Mouse (Mus musculus): ENCODE measurements around the gene Asgr2. TPM values are rescaled to one million over a fixed set of nuclear protein-coding genes. Genes with fewer than 3 reads are reported as not detected.
"Not testable (repeated sequence)": the region's sequence is repeated elsewhere in the genome, so short reads cannot be mapped to it uniquely, and the experiment has no call there.

Asgr2 gene
- total RNA-seq, 1 experiment from 2014 or later: not detected

DNA sequence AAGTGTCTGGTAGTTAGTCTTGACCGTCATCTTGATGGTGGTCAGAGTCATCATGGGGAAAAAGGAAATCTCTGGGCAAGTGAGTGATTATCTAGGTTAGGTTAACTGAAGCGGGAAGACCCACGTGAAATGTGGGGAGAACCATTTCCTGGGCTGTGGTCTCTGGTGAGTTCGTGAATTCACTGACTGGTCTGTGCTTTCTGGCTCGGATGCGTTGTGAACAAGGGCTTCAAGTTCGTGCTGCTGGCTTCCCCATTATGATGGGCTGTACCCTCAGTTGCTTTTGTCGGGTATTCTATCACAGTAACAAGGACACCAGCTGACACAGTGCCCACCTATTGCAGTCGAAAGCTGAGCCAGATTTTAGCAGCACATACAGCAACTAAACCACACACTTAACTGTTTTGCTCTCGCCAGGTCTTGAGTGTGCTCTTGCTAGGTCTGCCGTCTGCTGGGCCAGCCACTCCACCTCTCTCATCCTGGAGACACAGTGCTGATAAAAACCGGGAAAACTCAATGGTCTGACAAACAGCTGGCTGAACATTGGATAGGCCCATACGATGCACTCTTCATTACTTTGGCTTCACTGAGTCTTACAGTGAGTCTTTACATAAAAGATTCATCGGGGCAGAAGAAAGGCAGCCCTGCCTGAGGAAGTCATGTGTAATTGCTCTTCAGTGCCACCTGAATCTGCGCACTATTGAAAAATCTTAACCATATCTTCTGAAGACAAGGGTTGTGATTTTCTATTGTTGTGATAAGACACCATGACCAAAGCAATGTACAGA is 11.4 kb upstream of the Asgr2 start:
- peak; percentile 55 for ATAC-seq (replicated peaks; ENCODE audit: low read depth, poor library complexity, severe bottlenecking)

DNA sequence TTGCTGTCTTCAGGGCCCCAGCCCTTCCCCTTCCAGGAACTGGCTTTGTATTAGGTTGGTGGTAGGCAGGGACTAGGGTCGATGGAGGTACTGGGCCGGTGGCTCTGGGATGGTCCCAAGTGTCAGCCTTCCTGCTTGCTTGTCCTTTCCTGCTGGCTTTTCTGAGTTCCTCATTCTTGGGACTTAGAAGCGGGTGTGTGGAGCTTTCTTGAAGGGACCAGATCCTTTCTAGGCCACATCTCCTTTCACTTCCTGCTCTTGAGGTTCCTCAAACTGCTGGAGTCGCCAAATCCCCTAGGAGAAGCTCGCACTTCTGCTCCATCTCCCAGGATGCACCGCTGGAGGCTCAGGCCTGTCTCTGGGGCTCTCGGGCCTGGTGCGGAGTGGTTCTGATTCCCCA is 7.9 kb upstream of the Asgr2 start:
- peak; percentile 66 for ATAC-seq (replicated peaks; ENCODE audit: low read depth, poor library complexity, severe bottlenecking)

DNA sequence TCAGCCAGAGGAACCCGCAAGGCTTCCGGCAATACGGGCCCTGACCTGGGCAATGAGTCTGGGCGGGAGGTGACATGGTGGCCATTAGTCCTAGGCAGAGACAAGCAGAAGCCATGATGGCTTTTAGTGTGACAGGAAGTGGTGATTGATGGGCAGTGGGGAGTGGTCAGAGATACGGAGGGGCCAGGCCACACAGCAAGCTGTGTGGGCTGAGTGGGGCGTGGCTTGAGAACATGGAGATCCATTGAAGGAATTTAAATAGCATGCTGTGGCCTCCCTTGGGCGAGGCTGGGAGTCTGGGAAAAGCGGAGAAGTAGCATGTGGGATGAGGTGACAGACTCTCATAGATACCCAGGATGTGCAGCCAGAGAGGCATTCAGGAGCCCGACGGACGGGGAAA is 5.0 kb downstream of the Asgr2 start:
- ATAC-seq (replicated peaks; ENCODE audit: low read depth, poor library complexity, severe bottlenecking): 0 out of 2 replicates have a peak, but pooled peaks have one; percentile 22

DNA sequence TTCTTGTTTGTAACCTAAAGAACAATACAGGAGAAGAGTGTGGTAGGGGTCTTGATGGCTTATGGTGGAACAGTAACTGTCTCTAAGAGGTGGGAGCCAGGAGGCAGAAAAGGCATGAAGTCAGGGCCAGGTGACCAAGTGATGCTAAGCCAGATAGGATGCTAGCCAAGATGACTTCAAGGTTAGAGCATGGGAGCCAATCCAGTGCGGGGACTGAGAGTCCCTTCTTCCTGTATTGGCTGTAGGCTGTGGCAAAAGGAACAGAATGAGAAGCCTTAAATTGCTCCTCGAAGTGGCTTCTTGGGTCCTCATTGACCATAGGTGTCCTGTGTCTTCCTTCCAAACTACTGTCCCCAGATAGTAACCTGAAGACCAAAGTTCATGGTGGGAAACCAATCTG is 6.7 kb downstream of the Asgr2 start:
- no peak for ATAC-seq (replicated peaks; ENCODE audit: low read depth, poor library complexity, severe bottlenecking)

DNA sequence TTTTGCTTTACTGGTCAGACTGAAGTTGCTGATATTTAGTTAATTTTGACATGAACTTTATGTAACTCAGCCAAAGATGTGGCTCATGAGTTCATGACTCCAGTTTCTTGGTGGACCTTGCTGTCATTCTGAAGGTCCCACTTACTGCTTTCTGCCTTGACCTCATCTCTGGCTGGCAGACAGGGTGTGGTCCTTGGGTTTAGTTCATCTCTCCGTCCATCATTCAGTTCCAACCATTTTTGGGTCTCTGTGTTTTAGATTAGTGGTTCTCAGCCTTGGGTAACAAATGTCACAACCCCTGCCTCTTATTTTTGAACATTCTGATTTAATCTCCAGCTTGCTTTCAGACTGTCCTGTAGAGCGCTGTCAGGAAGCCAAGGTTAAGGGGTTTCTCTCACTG is 7.4 kb downstream of the Asgr2 start:
- no peak for ATAC-seq (replicated peaks; ENCODE audit: low read depth, poor library complexity, severe bottlenecking)

DNA sequence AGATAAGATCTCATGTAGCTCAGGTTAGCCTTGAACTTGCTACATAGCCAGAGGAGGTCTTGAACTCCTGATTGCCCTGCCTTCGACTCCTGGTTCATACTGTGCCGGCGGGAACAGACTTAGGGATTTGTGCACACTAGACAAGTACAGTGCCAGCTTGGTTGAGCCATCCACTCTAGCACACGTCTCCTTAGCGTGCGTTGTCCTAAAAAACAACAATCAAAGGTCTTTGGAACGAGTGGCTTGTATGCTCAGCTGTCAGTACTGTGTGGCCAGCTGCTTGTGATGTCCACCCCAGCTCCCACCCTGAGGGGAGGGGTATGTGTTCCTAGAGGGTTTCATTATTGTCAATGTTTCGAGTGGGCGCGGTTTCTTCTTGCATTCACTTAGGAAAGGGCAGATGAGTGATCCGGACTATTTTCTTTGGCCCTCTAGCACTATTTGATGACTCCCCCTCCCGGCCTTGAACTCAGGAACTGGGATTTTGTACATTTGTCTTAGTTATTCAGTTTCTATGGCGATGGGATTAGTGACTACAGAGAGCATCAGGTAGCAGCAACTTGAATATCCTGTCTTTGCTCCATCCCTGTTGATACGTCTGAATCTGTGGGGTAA is 11.4 kb downstream of the Asgr2 start:
- no peak for ATAC-seq (replicated peaks; ENCODE audit: low read depth, poor library complexity, severe bottlenecking)

DNA sequence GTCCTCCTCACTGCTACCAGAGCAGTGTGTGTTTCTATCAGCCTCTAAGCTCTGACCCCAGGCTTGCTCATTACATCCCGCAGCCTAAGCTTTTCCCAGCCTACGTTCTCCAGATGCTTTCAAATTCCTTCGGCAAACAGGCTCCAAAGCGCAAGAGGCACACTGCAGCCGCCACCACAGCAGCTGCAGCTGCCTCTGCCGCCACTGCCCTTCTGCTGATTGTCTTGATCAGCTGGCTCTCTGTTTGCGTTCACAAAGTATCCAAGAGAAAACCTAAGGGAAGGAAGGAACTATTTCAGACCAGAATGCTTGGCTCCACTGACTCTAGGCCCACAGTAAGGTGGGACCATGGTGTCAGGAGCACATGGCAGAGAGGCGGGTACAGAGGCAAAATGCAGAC is 14.6 kb downstream of the Asgr2 start:
- no peak for ATAC-seq (replicated peaks; ENCODE audit: low read depth, poor library complexity, severe bottlenecking)

DNA sequence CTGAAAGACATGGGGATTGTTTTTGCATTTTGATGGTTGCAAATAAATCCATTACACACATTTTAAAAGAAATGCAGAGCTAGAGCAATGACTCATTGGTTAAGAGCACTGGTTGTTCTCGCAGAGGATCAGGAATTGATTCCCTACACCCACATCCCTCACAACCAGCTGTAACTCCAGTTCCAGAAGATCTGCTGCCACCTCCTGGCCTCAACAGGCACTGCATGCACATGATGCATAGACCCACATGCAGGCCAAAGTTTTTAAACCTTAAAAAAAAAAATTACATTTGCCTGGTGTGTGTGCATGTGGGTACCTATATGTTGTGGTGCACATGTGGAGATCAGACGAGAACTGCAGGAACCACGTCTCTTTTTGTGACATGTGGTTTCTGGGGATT is 17.7 kb downstream of the Asgr2 start:
- 0 out of 2 replicates have a peak, but pooled peaks have one; percentile 53 for ATAC-seq (replicated peaks; ENCODE audit: low read depth, poor library complexity, severe bottlenecking)

DNA sequence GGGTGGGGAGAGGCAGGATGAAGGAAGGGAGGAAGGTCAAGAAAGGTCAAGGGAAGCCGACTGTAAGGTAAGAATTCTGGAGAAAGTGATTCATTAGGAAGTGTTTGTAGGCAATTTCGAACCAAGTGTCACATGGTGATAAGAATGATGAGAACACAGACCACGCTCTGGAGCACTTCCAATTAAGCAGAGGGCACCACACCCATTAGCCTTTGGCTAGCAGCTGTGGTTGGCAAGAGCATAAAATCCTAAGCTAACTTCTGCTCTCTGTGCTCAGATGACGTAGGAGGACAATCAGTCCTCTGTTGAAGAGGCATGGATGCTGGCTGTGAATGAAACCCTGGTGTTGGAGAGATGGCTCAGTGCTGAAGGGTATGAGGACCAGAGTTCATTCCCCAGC is 22.1 kb downstream of the Asgr2 start:
- ATAC-seq (replicated peaks; ENCODE audit: low read depth, poor library complexity, severe bottlenecking): peak; percentile 58

DNA sequence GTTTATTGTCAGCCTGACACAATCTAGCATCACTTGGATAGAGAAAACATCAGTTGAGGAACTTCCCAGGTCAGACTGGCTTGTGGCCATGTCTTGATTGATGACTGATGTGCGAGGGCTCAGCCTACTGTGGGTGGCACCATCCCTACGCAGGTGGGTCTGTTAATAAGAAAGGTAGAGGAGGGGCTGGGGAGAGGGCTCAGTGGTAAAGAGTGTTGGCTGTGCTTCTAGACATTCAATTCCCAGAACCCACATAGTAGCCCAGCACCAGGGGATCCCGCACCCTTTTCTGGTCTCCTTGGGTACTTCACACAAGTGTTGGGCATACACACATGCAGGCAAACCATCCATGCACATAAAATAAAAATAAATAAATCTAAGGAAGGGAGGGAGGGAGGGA is 23.5 kb downstream of the Asgr2 start:
- ATAC-seq (replicated peaks; ENCODE audit: low read depth, poor library complexity, severe bottlenecking): no peak

DNA sequence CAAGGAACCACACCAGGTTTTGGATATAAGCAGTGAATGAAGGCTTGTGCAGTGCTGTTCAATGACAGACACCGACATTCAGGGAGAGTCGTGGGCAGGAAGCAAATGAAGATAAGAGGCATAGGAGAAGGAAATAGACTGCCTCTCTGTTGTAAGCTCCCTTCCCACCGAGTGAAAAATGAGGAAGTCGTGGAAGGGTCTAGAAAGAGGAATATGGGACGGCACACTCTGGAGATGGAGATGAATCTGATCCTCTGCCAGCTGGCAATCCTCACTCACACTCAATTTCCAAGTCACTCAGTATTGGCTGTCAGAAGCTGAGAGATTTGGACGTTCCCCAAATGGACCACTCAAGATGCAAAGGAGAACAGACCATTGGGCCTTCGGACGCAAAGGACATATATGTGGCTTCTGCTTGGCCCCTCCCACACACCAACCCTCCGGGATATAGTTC is 37.5 kb downstream of the Asgr2 start, which contains the start of gene Mgl2:
Mgl2 (plus strand) TSS at position 404 of the 454 bp plus-strand sequence.
- peak; percentile 89 for ATAC-seq (replicated peaks; ENCODE audit: low read depth, poor library complexity, severe bottlenecking)

DNA sequence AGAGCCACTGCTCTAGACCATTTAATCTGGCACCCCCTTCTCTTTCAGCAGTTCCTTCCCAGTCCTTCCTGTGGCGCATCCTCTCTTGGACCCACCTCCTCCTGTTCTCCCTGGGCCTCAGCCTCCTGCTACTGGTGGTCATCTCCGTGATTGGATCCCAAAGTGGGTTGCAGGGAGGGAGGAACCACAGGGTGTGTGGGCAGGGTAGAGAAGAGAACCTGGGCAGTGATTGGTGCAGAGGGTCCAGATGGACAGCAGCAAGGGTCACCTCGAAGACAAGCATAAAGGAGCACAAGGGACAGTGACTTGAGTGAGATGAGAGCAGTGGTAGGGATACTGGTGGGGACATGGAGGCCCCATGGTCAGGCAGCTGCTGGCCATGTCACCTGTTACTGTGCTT is 42.6 kb downstream of the Asgr2 start:
- not testable (repeated sequence) for ATAC-seq (replicated peaks; ENCODE audit: low read depth, poor library complexity, severe bottlenecking)

DNA sequence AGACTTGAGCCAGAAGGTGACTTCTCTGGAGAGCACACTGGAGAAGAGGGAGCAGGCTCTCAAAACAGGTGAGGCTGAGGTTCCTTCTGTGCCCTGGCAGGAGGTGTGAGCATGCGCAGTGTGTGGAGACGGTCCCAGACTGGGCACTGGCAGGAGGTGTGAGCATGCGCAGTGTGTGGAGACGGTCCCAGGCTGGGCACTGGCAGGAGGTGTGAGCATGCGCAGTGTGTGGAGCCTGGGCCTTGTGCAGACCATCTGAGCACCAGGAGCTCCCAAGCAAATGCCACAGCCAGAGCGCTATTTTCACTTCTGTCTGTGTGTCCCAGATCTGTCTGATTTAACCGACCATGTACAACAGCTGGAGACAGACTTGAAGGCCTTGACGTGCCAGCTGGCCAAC is 43.5 kb downstream of the Asgr2 start:
- 0 out of 2 replicates have a peak, but pooled peaks have one; percentile 22 for ATAC-seq (replicated peaks; ENCODE audit: low read depth, poor library complexity, severe bottlenecking)

DNA sequence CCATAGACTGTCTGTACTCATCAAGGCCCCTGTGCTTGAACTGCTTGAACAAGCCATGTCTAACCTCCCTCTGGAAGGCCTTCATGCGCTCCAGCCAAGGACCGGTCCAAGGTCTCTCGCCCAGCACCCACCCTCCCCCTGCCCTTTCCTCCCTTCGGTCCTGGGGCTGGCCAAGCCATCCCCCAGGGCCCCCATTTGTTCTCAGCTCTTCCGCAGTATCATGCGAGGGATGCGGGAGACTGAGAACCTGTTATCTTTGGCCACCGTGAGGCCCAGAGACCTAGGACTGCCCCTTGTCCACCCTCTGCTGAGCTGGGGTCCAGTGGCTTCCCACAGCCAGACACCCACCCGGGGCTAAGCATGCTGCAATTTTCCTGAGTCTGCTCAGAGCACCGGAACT is 46.7 kb downstream of the Asgr2 start:
- ATAC-seq (replicated peaks; ENCODE audit: low read depth, poor library complexity, severe bottlenecking): no peak

DNA sequence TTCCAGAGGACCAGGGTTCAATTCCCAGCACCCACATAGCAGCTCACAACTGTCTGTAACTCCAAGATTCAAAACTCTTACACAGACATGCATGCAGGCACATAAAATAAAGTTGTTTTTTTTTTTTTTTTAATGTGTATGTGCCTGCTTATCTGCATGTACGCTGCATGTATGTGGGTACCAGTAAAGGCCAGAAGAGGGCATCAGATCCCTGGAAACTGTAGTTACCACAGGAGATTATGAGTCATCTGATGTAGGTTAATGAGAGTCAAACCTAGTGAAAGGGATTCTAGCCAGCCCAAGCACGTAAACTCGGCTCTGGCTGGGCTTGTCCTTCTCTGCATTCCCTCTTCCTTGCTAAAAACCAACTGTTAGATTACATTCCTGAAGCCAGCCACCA is 58.6 kb downstream of the Asgr2 start:
- ATAC-seq (replicated peaks; ENCODE audit: low read depth, poor library complexity, severe bottlenecking): peak; percentile 66; the same call in 1 of the 2 replicates

Other genes starting within 250 kb of the Asgr2 start
- gene Plscr3, start 246.3 kb upstream of the Asgr2 start, total RNA-seq (2017): 24.6 and 31.0 TPM in 2 replicates
- gene Tnk1, start 233.9 kb upstream of the Asgr2 start, total RNA-seq (2017): not detected in 2 replicates
- gene Tmem95, start 214.6 kb upstream of the Asgr2 start, total RNA-seq (2017): not detected in 2 replicates
- 0.39 and 0.50 TPM in 2 replicates for gene Kctd11, start 211.2 kb upstream of the Asgr2 start, total RNA-seq (2017)
- 73.1 and 81.7 TPM in 2 replicates for gene Acap1, start 197.1 kb upstream of the Asgr2 start, total RNA-seq (2017)
- gene 2810408A11Rik, start 191.7 kb upstream of the Asgr2 start, total RNA-seq (2017): 5.5 and 5.9 TPM in 2 replicates
- gene Neurl4, start 191.6 kb upstream of the Asgr2 start, total RNA-seq (2017): 26.9 and 32.3 TPM in 2 replicates
- gene Gps2, start 178.8 kb upstream of the Asgr2 start, total RNA-seq (2017): 42.0 and 78.8 TPM in 2 replicates
- 854 and 864 TPM in 2 replicates for gene Eif5a, start 170.7 kb upstream of the Asgr2 start, total RNA-seq (2017)
- not detected in 2 replicates for gene Ybx2, start 156.8 kb upstream of the Asgr2 start, total RNA-seq (2017)
- 0.78 TPM in 1 of 2 replicates, not detected in the other for gene Slc2a4, start 144.5 kb upstream of the Asgr2 start, total RNA-seq (2017)
- gene Cldn7, start 127.9 kb upstream of the Asgr2 start, total RNA-seq (2017): not detected in 2 replicates
- 22.1 and 47.1 TPM in 2 replicates for gene Ctdnep1, start 111.5 kb upstream of the Asgr2 start, total RNA-seq (2017)
- gene Elp5, start 110.1 kb upstream of the Asgr2 start, total RNA-seq (2017): 41.2 and 47.0 TPM in 2 replicates
- gene Gabarap, start 101.5 kb upstream of the Asgr2 start, total RNA-seq (2017): 163 and 255 TPM in 2 replicates
- gene Phf23, start 96.9 kb upstream of the Asgr2 start, total RNA-seq (2017): 40.9 and 59.2 TPM in 2 replicates
- gene Dvl2, start 92.0 kb upstream of the Asgr2 start, total RNA-seq (2017): 12.6 and 13.1 TPM in 2 replicates
- 43.7 and 46.0 TPM in 2 replicates for gene Acadvl, start 77.2 kb upstream of the Asgr2 start, total RNA-seq (2017)
- 3.0 and 5.2 TPM in 2 replicates for gene Dlg4, start 75.7 kb upstream of the Asgr2 start, total RNA-seq (2017)
- gene Asgr1, start 38.6 kb upstream of the Asgr2 start, total RNA-seq (2017): 0.82 TPM in 1 of 2 replicates, not detected in the other
- 1.1 and 1.5 TPM in 2 replicates for gene Mgl2, start 37.7 kb downstream of the Asgr2 start, total RNA-seq (2017)
- 7.7 and 7.9 TPM in 2 replicates for gene Clec10a, start 63.6 kb downstream of the Asgr2 start, total RNA-seq (2017)
- 0.49 and 0.78 TPM in 2 replicates for gene Slc16a11, start 120.1 kb downstream of the Asgr2 start, total RNA-seq (2017)
- 4.1 and 4.8 TPM in 2 replicates for gene Slc16a13, start 128.4 kb downstream of the Asgr2 start, total RNA-seq (2017)
- gene Bcl6b, start 137.2 kb downstream of the Asgr2 start, total RNA-seq (2017): 0.41 and 0.82 TPM in 2 replicates
- 43.5 and 49.9 TPM in 2 replicates for gene 0610010K14Rik, start 145.3 kb downstream of the Asgr2 start, total RNA-seq (2017)
- gene Gm21988, start 147.2 kb downstream of the Asgr2 start, total RNA-seq (2017): not detected in 2 replicates
- gene Rnasek, start 147.2 kb downstream of the Asgr2 start, total RNA-seq (2017): 25.7 and 49.9 TPM in 2 replicates
- 0.37 TPM in 1 of 2 replicates, not detected in the other for gene Alox12, start 162.7 kb downstream of the Asgr2 start, total RNA-seq (2017)
- gene Alox12e, start 230.0 kb downstream of the Asgr2 start, total RNA-seq (2017): not detected in 2 replicates